Mouse (Mus musculus) right cerebral cortex, postnatal 4 days (tissue): Measurements from ENCODE around the gene Parva.

Source experiments
- DNase-seq: peaks from one replicate; pipeline ENCODE4 v3.0.0-alpha.2; 2022

Gene Parva

GRCm38 (mm10) chr7:112426811-112427210 is 494 bp upstream of the Parva start:
- DNase-seq, result no peak

- DNase-seq, result peak; percentile 65
Observed at GRCm38 (mm10) chr7:112428158-112428535, 842 bp downstream of the Parva start.

- DNase-seq, result no peak
Observed at GRCm38 (mm10) chr7:112439846-112440245, 12.5 kb downstream of the Parva start.

GRCm38 (mm10) chr7:112444152-112444984 is 17.1 kb downstream of the Parva start:
- no peak for DNase-seq

GRCm38 (mm10) chr7:112444985-112445367 is 17.7 kb downstream of the Parva start:
- DNase-seq, result no peak

- DNase-seq, result no peak
Observed at GRCm38 (mm10) chr7:112446498-112446897, 19.2 kb downstream of the Parva start.

- DNase-seq, result no peak
Observed at GRCm38 (mm10) chr7:112449954-112450700, 22.8 kb downstream of the Parva start.

GRCm38 (mm10) chr7:112452471-112452870 is 25.2 kb downstream of the Parva start:
- no peak for DNase-seq

- no peak for DNase-seq
Observed at GRCm38 (mm10) chr7:112453805-112454214, 26.5 kb downstream of the Parva start.

GRCm38 (mm10) chr7:112454380-112454779 is 27.1 kb downstream of the Parva start:
- DNase-seq, result no peak

- no peak for DNase-seq
Observed at GRCm38 (mm10) chr7:112454951-112455350, 27.6 kb downstream of the Parva start.

- DNase-seq, result no peak
Observed at GRCm38 (mm10) chr7:112455566-112456110, 28.3 kb downstream of the Parva start.

GRCm38 (mm10) chr7:112457373-112457772 is 30.1 kb downstream of the Parva start:
- no peak for DNase-seq

- no peak for DNase-seq
Observed at GRCm38 (mm10) chr7:112457920-112458319, 30.6 kb downstream of the Parva start.

GRCm38 (mm10) chr7:112458440-112458839 is 31.1 kb downstream of the Parva start:
- DNase-seq, result peak; percentile 19

GRCm38 (mm10) chr7:112463074-112463473 is 35.8 kb downstream of the Parva start:
- DNase-seq, result no peak

GRCm38 (mm10) chr7:112465920-112466319 is 38.6 kb downstream of the Parva start:
- DNase-seq, result no peak

- no peak for DNase-seq
Observed at GRCm38 (mm10) chr7:112466786-112467185, 39.5 kb downstream of the Parva start.

GRCm38 (mm10) chr7:112467687-112468111 is 40.4 kb downstream of the Parva start:
- DNase-seq, result peak; percentile 14

GRCm38 (mm10) chr7:112469817-112470216 is 42.5 kb downstream of the Parva start:
- peak; percentile 83 for DNase-seq

- DNase-seq, result no peak
Observed at GRCm38 (mm10) chr7:112471316-112471715, 44.0 kb downstream of the Parva start.

GRCm38 (mm10) chr7:112472024-112472707 is 44.9 kb downstream of the Parva start:
- no peak for DNase-seq

- DNase-seq, result no peak
Observed at GRCm38 (mm10) chr7:112472708-112473281, 45.5 kb downstream of the Parva start.
